Mouse (Mus musculus) midbrain, embryonic 12.5 days (tissue): ENCODE data around the gene Icmt. TPM values are rescaled to one million over a fixed set of nuclear protein-coding genes. Genes with fewer than 3 reads are reported as not detected.

Experiments
- ATAC-seq: fragments of 200-750 bp; cut with Nextera tagmentation; 2 replicates; pipeline ENCODE4 v1.8.0; 2017; ENCODE audit warnings: low read depth, moderate TSS enrichment, moderate library complexity; ENCODE audit not compliant: low FRiP score
- H3K27ac ChIP-seq: fragments of 300-500 bp; sonication (generic); replicated peaks from 2 replicates; pipeline ENCODE4 v1.5.1; 2016; ENCODE audit warnings: mild to moderate bottlenecking
- H3K27me3 ChIP-seq: fragments of 300-500 bp; sonication (generic); 2 replicates; pipeline ENCODE4 v1.6.1; 2016; ENCODE audit warnings: mild to moderate bottlenecking
- H3K36me3 ChIP-seq: fragments of 300-500 bp; sonication (generic); 2 replicates; pipeline ENCODE4 v1.6.1; 2016
- H3K4me1 ChIP-seq: fragments of 300-500 bp; sonication (generic); 2 replicates; pipeline ENCODE4 v1.6.1; 2016
- H3K4me2 ChIP-seq: fragments of 300-500 bp; sonication (generic); replicated peaks from 2 replicates; pipeline ENCODE4 v1.6.1; 2016; ENCODE audit warnings: mild to moderate bottlenecking, moderate library complexity
- H3K4me3 ChIP-seq: fragments of 300-500 bp; sonication (generic); 2 replicates; pipeline ENCODE4 v1.5.1; 2016; ENCODE audit warnings: mild to moderate bottlenecking
- H3K9ac ChIP-seq: fragments of 300-500 bp; sonication (generic); replicated peaks from 2 replicates; pipeline ENCODE4 v1.6.1; 2016; ENCODE audit warnings: mild to moderate bottlenecking, moderate library complexity
- H3K9me3 ChIP-seq: fragments of 300-500 bp; sonication (generic); 2 replicates; pipeline ENCODE4 v1.6.1; 2016; ENCODE audit warnings: mild to moderate bottlenecking
- WGBS: fragments of 180-500 bp; shearing (Covaris S2); methylation state at CpG from one replicate; pipeline ENCODE4 v1.1.7; 2016; 5-methylcytosine and 5-hydroxymethylcytosine counted together
- polyA plus RNA-seq: library from polyadenylated mRNA; unstranded; fragments of >200 nt; fragmentation: Nextera tagmentation; extraction: Ambion mirVana; gene quantifications from 2 replicates; pipeline ENCODE4 v1.2.1, GENCODE M21; 2016

The Icmt gene
- 22.6 and 24.5 TPM in 2 replicates for polyA plus RNA-seq

DNA sequence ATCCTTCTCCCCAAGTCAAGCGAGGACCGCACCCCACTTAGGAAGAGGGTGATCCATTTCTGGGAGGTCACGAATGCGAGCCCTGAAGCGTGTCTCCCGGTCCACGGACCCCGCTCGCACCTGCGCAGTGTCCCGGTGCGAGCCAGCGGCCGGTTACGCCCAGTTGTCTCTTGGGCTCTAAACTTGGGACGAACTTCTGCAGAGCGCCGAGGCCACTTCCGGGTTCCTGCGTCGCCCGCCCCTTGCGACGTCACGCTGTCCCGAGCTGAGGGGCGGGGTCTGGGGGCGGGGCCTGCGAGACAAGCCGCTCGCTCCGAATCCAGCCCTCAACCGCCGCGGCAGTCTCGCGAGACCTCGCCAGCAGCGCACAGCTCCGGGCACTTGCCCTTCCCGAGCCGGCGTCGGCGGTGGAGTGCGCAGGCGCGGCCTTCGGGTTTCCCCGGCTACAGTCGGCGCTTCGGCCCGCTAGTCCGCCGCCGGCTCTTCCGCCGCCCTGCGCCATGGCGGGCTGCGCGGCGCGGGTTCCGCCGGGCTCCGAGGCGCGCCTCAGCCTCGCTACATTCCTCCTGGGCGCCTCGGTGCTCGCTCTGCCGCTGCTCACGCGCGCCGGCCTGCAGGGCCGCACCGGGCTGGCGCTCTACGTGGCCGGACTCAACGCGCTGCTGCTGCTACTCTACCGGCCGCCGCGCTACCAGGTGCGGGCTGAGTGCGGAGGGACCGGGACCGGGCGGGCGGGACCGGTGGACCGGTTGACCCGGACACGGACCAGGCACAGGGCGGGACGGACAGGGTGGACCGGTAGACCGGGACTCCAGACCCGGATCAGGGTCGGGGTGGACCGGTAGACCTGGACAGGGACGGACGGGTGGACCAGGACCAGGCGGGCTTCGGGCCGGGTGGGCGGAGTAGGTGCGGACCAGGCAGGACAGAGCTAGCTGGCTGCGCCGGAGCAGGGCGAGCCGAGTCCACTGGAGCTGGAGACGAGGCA is at the start of gene Icmt:
Icmt (plus strand) TSS at position 354 of the 988 bp plus-strand sequence.
- peak; percentile 93 for ATAC-seq
- peaks cover 53% of the 10 kb centered on the region for H3K27me3 ChIP-seq
- H3K36me3 ChIP-seq = peaks cover 25% of the 10 kb centered on the region
- H3K9ac ChIP-seq = peak within 1 kb of the TSS; percentile 88
- under 1% methylated on average over 117 of the region's 119 CpGs for WGBS
- H3K4me3 ChIP-seq = peak within 1 kb of the TSS; percentile 81
- no peaks in the 10 kb centered on the region for H3K9me3 ChIP-seq
- H3K27ac ChIP-seq = peak within 1 kb of the TSS; percentile 63
- H3K4me1 ChIP-seq = peaks cover 41% of the 10 kb centered on the region
- peak within 1 kb of the TSS; percentile 98 for H3K4me2 ChIP-seq

DNA sequence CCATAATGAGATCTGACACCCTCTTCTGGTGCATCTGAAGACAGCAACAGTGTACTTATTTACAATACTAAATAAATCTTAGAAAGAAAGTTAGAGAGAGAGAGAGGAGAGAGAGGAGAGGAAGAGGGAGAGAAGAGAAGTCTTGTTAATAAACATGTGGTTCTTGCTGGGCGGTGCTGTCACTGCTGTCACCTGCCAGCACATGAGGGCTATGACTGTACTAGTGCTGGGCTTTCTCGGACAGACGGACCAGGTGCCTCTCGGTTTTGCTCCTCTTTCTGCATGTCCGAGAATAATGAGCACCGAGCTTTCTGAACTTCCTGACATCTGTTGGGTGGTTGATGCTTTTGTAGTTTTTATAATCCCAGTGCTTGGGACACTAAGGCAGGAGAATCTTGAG is 46.4 kb upstream of the Icmt start:
- Histone ChIP-seq H3K36me3 (0 out of 2 replicates have a peak, but pooled peaks cover 5% of the 10 kb centered on the region), H3K4me3 (no peak overlapping the region), H3K27me3 (no peaks in the 10 kb centered on the region), H3K27ac (no peak overlapping the region), H3K9me3 (no peaks in the 10 kb centered on the region), H3K9ac (no peak overlapping the region), H3K4me2 (no peak overlapping the region), H3K4me1 (0 out of 2 replicates have a peak, but pooled peaks cover under 1% of the 10 kb centered on the region)
- 92% methylated on average over 6 of the region's 6 CpGs for WGBS
- no peak for ATAC-seq

DNA sequence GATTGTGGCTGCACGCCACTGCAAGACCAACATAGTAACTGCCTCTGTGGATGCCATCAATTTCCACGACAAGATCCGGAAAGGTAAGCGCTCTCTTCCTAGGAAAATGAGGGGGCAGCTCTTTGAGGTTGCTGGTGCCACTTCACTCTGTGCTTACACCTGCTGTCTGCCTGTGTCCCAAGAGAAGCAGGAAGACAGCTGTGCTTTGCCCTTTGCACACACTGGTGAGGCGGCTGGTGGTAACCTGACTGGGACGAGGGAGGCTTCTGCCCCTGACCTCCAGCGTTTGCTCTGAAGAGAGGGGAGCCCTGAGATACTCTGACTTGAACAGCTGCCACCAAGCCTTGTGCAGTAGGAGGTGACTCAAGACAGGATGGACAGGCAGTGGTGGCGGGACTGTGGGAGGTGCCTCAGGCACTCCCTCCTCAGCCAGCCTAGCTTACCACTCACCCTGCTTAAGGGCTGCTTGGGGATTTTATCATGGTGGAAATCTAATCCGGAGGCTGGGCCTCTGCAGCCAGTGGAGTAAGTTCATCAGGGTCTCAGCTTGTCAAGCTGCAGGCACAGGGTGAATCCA is 43.8 kb upstream of the Icmt start:
- Histone ChIP-seq H3K4me1 (no peaks in the 10 kb centered on the region), H3K4me2 (no peak overlapping the region), H3K9me3 (no peaks in the 10 kb centered on the region), H3K27me3 (no peaks in the 10 kb centered on the region), H3K4me3 (no peak overlapping the region), H3K36me3 (0 out of 2 replicates have a peak, but pooled peaks cover 5% of the 10 kb centered on the region), H3K27ac (no peak overlapping the region), H3K9ac (0 out of 2 replicates have a peak overlapping the region, but pooled peaks have one; percentile 2)
- 84% methylated on average over 9 of the region's 9 CpGs for WGBS
- ATAC-seq = no peak

DNA sequence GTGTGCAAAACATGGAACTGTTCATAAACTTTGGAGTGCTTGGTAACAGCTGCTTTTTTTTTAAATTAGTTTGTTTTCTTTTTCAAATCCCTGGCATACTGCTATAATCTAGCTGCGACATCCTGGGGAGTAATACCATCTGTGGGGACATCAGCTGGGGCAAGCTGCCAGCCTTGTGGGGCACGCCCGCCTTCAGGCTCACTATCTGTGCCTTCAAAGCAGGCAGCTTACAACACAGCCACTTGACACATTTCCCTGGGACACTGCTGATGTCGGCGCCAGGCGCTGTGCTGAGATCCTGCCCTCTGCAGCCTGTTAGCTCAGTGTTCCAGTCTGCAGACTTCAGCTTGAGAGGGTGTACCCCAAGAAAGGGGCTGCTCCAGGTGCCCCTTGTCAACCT is 40.0 kb upstream of the Icmt start:
- WGBS = 75% methylated on average over 6 of the region's 6 CpGs

DNA sequence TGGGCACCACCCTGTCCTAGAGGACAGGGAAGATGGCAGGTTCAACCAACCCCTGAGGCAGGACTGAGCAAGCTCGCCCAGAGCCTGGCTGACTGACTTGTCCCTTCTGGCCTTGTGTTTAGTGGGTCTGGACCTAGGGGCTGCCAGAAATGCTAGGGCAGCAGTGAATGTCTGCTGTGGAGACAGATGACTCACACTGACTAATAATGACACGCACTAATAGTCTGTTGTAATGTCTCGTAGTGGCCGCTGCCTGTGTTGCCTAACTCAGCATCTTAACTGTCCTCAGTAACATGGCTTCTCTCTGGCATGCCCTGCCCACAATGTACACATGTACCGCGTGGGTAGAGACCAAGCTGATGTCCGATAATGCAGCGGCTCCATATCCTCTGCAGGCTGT is 36.6 kb upstream of the Icmt start:
- Histone ChIP-seq H3K27ac (no peak overlapping the region), H3K9me3 (no peaks in the 10 kb centered on the region), H3K36me3 (no peaks in the 10 kb centered on the region), H3K4me1 (peaks cover 13% of the 10 kb centered on the region; the same call in 1 of the 2 replicates), H3K4me3 (no peak overlapping the region), H3K27me3 (no peaks in the 10 kb centered on the region), H3K4me2 (no peak overlapping the region), H3K9ac (no peak overlapping the region)
- ATAC-seq = no peak
- WGBS = 94% methylated on average over 8 of the region's 8 CpGs

More for the DNA sequence above, 40.0 kb upstream of the Icmt start:
- no peak for ATAC-seq
- H3K4me2 ChIP-seq = no peak overlapping the region
- H3K4me1 ChIP-seq = no peaks in the 10 kb centered on the region
- no peaks in the 10 kb centered on the region for H3K9me3 ChIP-seq
- H3K36me3 ChIP-seq = 0 out of 2 replicates have a peak, but pooled peaks cover 5% of the 10 kb centered on the region
- no peaks in the 10 kb centered on the region for H3K27me3 ChIP-seq
- H3K9ac ChIP-seq = no peak overlapping the region
- no peak overlapping the region for H3K4me3 ChIP-seq
- H3K27ac ChIP-seq = no peak overlapping the region

DNA sequence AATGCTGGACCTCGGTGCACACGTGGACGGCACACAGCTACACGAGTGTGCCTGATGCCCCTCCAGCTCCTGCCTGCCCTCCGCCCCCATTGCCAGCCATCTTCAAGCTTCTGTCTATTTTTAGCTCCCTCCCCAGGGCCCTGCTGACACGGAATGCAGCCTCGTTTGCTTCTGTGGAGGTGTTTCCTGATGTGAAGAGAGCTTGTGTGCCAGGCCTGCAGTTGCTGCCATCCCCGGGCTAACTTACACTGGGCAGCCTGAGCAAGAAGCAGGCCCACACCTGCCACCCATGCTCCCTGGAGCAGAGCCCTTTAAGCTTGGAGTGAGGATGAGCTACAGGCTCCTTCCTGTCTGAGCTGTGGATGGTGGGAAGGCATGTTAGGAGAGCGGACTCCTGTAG is 34.8 kb upstream of the Icmt start:
- Histone ChIP-seq H3K27me3 (no peaks in the 10 kb centered on the region), H3K9me3 (no peaks in the 10 kb centered on the region), H3K9ac (no peak overlapping the region), H3K4me1 (peaks cover 18% of the 10 kb centered on the region; the same call in 1 of the 2 replicates), H3K4me3 (no peak overlapping the region), H3K36me3 (no peaks in the 10 kb centered on the region), H3K4me2 (no peak overlapping the region), H3K27ac (no peak overlapping the region)
- no peak for ATAC-seq
- 82% methylated on average over 9 of the region's 9 CpGs for WGBS

DNA sequence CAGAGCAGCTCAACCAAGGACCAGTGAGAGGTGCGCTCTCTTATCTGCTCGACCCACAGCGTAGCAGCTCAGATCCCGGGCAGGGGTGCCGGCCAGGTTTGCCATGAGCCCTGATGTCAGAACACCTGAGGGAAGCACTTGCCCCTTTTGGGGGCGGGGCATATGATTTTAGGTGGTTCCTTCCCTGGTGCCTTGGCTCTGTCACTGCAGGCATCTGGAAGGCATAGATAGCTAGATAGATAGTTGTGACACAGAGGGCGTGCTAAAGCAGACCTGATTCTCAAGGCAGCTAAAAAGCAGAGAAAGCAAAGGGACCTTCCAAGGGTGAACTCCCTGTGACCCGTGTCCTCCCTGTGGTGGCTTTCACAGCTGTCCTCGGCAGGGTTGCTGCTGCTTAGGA is 33.9 kb upstream of the Icmt start:
- no peak for ATAC-seq
- Histone ChIP-seq H3K4me3 (no peak overlapping the region), H3K9ac (no peak overlapping the region), H3K27ac (no peak overlapping the region), H3K9me3 (no peaks in the 10 kb centered on the region), H3K4me1 (peaks cover 18% of the 10 kb centered on the region; the same call in 1 of the 2 replicates), H3K4me2 (no peak overlapping the region), H3K27me3 (peaks cover 2% of the 10 kb centered on the region; the same call in 1 of the 2 replicates), H3K36me3 (no peaks in the 10 kb centered on the region)
- WGBS = 69% methylated on average over 9 of the region's 9 CpGs

DNA sequence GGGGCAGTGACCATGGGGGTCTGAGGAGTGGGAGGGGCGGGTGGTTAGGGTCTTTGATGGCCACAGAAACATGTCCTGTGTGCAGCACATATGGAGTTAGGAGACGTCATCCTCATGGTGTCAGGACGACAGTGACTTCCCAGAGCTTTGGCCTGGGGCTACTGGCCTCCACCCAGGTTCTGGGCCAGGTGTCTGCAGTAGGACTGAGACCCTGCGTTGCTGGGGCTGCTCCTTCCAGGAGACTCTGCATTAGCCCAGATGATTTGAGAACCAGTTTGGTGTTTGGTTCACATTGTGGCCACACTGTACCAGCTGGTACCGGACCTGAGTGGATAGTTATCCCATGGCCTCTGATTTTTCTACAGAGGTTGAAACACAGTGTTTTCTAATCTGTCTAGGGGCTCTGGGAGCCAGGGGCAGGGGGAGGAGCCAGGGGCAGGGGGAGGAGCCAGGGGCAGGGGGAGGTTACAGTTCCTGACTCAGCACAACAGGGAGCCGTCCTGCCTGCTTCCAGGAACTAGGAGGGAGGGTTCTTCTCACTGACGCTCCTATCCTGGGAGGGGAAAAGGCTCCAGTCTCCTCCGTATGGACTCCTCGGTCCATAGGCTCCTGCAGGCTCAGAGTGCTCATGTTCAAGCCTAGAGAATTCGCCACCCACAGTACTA is 33.4 kb upstream of the Icmt start:
- no peak overlapping the region for H3K4me2 ChIP-seq
- H3K9me3 ChIP-seq = no peaks in the 10 kb centered on the region
- peaks cover 18% of the 10 kb centered on the region; the same call in 1 of the 2 replicates for H3K4me1 ChIP-seq
- WGBS = 34% methylated on average over 10 of the region's 10 CpGs
- ATAC-seq = peak; percentile 35; the same call in 1 of the 2 replicates
- no peak overlapping the region for H3K9ac ChIP-seq
- H3K4me3 ChIP-seq = no peak overlapping the region
- peaks cover 5% of the 10 kb centered on the region; the same call in 1 of the 2 replicates for H3K27me3 ChIP-seq
- H3K27ac ChIP-seq = no peak overlapping the region
- no peaks in the 10 kb centered on the region for H3K36me3 ChIP-seq

DNA sequence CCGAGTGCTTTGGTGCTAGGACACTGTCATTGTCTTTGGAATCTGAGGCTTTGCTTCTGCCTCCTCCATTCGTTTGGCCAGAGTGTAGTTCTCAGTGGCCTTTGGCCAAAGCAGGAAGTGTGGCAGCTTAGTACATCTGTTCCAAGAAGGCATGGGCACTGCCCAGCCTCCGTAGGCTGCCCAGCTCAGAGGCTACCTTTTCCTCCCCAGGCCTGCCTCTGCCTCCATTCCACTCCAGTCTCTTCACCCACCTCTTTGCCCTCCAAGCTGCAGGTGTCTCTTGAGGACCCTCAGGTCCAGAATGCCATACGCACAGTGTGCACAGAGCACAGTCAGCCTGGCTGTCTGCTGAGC is 32.9 kb upstream of the Icmt start:
- Histone ChIP-seq H3K4me1 (peaks cover 18% of the 10 kb centered on the region; the same call in 1 of the 2 replicates), H3K4me2 (no peak overlapping the region), H3K4me3 (no peak overlapping the region), H3K9me3 (no peaks in the 10 kb centered on the region), H3K36me3 (no peaks in the 10 kb centered on the region), H3K27ac (no peak overlapping the region), H3K9ac (no peak overlapping the region), H3K27me3 (peaks cover 5% of the 10 kb centered on the region; the same call in 1 of the 2 replicates)
- 49% methylated on average over 4 of the region's 4 CpGs for WGBS
- no peak for ATAC-seq

DNA sequence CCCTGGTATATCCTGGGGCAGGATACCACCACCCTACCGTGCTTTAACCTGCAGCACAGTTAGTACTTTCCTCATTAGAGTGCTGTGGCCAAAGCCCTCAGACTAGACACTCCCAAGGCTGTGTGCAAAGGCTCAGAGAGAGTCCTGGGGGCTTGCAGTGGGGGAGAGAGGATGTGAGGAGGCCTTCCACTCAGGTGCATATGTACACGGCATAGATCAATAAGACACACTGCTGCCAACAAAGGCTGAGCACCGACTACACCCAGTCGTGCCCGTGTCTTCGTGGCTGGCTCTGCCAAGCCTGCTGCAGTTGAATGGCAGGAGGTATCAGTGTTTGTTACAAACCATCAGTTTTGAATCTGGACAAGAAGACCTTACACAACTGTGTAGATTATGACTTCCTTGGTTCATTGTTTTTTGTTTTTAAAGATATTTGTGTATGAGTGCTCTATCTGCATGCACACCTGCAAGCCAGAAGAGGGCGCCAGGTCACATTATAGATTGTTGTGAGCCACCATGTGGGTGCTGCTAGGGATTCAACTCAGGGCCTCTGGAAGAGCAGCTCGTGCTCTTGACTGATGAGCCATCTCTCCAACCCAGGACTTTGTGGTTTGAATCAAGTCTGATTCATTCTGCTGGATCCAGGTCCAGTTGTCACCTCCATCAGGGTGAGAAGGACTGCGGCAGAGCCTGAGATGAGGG is 32.0 kb upstream of the Icmt start:
- ATAC-seq = no peak
- 91% methylated on average over 9 of the region's 9 CpGs for WGBS
- no peaks in the 10 kb centered on the region for H3K36me3 ChIP-seq
- H3K4me2 ChIP-seq = no peak overlapping the region
- H3K4me1 ChIP-seq = peaks cover 18% of the 10 kb centered on the region; the same call in 1 of the 2 replicates
- H3K9me3 ChIP-seq = no peaks in the 10 kb centered on the region
- H3K27ac ChIP-seq = no peak overlapping the region
- H3K9ac ChIP-seq = no peak overlapping the region
- peaks cover 5% of the 10 kb centered on the region; the same call in 1 of the 2 replicates for H3K27me3 ChIP-seq
- H3K4me3 ChIP-seq = no peak overlapping the region

DNA sequence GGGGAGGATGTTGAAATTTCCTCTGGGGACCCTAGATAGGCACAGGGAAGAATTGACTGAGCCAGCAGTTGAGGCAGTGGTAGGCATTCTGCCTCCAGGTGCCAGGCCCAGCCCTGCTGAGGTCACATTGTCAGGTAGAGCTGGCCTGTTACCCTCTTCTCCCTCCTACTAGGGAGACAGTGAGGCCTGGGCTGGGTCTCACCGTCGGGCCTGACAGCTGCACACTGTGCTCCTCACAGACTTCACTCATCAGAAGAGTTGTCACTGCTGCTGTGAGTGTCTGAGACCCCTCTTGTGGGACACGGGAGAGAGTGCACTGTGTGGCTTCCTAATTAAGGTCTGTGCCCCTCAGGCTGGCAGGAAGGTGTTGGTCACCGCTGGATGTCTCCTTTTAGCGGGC is 31.2 kb upstream of the Icmt start:
- no peak overlapping the region for H3K27ac ChIP-seq
- H3K27me3 ChIP-seq = peaks cover 5% of the 10 kb centered on the region; the same call in 1 of the 2 replicates
- 75% methylated on average over 5 of the region's 5 CpGs for WGBS
- H3K4me3 ChIP-seq = no peak overlapping the region
- H3K9me3 ChIP-seq = no peaks in the 10 kb centered on the region
- H3K36me3 ChIP-seq = no peaks in the 10 kb centered on the region
- H3K4me2 ChIP-seq = no peak overlapping the region
- peaks cover 18% of the 10 kb centered on the region; the same call in 1 of the 2 replicates for H3K4me1 ChIP-seq
- no peak for ATAC-seq
- no peak overlapping the region for H3K9ac ChIP-seq
